Mouse (Mus musculus) ES-Bruce4 (cell line): Measurements from ENCODE around the gene Dpp10. TPM values are rescaled to one million over a fixed set of nuclear protein-coding genes. Genes with fewer than 3 reads are reported as not detected.

ENCODE experiments used
- H3K27ac ChIP-seq: 2 replicates; pipeline ENCODE4 v1.5.1; 2012; ENCODE audit warnings: low read length, inconsistent platforms; ENCODE audit not compliant: insufficient read depth
- H3K27me3 ChIP-seq: 2 replicates; pipeline ENCODE4 v1.6.1; 2012; ENCODE audit warnings: mild to moderate bottlenecking, low read length, inconsistent platforms; ENCODE audit not compliant: control insufficient read depth, poor library complexity, insufficient read depth, severe bottlenecking
- H3K36me3 ChIP-seq: 2 replicates; pipeline ENCODE4 v1.6.1; 2012; ENCODE audit warnings: inconsistent platforms, mild to moderate bottlenecking, low read length, moderate library complexity; ENCODE audit not compliant: control insufficient read depth, poor library complexity, insufficient read depth, severe bottlenecking
- H3K4me1 ChIP-seq: one replicate; pipeline ENCODE4 v1.8.1; 2011; ENCODE audit warnings: low read length; ENCODE audit not compliant: control insufficient read depth, insufficient read depth
- H3K4me3 ChIP-seq: 2 replicates; pipeline ENCODE4 v1.5.1; 2011; ENCODE audit warnings: low read depth, mild to moderate bottlenecking, low read length
- H3K9ac ChIP-seq: 2 replicates; pipeline ENCODE4 v1.6.1; 2012; ENCODE audit warnings: low read depth, mild to moderate bottlenecking, inconsistent platforms; ENCODE audit not compliant: poor library complexity, severe bottlenecking
- H3K9me3 ChIP-seq: replicated peaks from 2 replicates; pipeline ENCODE4 v1.6.1; 2012; ENCODE audit warnings: mild to moderate bottlenecking, low read length, inconsistent platforms; ENCODE audit not compliant: control insufficient read depth, poor library complexity, insufficient read depth, severe bottlenecking
- CTCF ChIP-seq: IDR thresholded peaks from one replicate; pipeline ENCODE4 v1.8.1; 2011; ENCODE audit warnings: low read depth, low read length
- EP300 ChIP-seq: IDR thresholded peaks from 2 replicates; pipeline ENCODE4 v1.6.1; 2011; ENCODE audit warnings: low read depth, low read length; ENCODE audit not compliant: insufficient read depth
- POLR2A ChIP-seq: IDR thresholded peaks from one replicate; pipeline ENCODE4 v1.8.1; 2011; ENCODE audit warnings: low read length; ENCODE audit not compliant: insufficient read depth
- polyA plus RNA-seq: library from polyadenylated mRNA; stranded (reverse); fragments of >200 nt; gene quantifications from 2 replicates; pipeline ENCODE4 v1.2.4, GENCODE M21; 2011; ENCODE audit warnings: low read depth; ENCODE audit not compliant: missing spikeins, insufficient read depth, insufficient read length

Gene Dpp10
- polyA plus RNA-seq, result 0.33 TPM in 1 of 2 replicates, not detected in the other

DNA sequence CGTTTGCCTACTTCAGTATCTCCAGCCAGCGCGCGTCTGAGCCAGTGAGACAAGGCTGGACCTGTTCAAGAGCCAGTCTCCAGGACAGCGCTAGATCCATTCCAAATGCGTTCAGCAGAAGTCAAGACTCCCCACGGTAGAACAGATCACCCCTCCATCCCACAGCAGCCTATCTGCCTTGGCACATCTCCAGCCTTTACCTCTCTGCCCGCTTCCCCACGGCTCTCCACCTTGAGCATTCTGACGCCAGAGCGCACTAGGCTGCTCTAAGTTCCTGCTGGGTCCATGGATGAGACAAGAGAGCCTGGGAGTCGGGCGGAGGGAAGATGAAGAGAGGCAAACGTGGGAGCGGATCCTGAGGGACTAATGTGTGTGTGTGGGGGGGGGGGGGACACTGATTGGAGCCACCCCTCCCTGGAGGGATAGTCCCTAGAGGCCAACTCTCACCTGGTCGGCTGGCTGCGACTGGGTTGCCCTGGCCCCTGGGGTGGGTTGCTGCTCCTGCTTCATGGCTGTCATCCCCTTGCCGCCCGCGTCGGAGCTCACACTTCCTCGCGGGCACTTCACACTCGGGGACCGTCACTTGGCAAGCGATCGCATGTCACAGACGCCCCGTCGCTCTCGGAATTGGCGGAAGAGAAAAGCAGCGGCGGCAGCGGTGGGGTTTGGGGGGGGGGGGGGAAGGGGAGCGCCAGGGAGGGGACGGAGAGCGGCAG is at the start of gene Dpp10:
Gene Dpp10 (minus strand): TSS at position 635 of the 716 bp plus-strand sequence.
- no peaks in the 10 kb centered on the region for H3K36me3 ChIP-seq
- H3K4me1 ChIP-seq, result no peaks in the 10 kb centered on the region
- H3K27ac ChIP-seq, result no peak within 1 kb of the TSS
- peak within 1 kb of the TSS; percentile 72 for H3K4me3 ChIP-seq
- TF ChIP-seq EP300 (no peak), POLR2A (no peak), CTCF (no peak)
- peak within 1 kb of the TSS; percentile 53 for H3K9ac ChIP-seq
- peaks cover 12% of the 10 kb centered on the region for H3K27me3 ChIP-seq
- no peaks in the 10 kb centered on the region for H3K9me3 ChIP-seq

DNA sequence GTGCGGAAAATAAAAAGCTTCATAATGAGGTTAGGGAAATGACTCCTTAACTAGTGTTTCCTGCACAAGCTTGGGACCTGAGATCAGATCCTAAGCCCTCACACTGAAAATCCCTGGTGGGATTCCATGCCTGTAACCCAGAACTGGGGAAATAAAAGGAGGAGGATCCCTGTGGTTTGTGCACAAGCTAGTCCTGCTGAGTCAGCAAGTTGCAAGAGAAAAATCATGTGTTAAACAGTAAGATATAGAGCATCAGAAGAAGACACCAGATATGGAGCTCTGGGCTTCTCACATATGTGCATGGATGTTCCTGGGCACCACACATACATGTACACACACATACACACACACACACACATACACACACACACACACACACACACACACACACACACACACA is 3.2 kb upstream of the Dpp10 start:
- no peak overlapping the region for H3K9ac ChIP-seq
- TF ChIP-seq POLR2A (no peak), EP300 (no peak), CTCF (no peak)
- H3K36me3 ChIP-seq, result no peaks in the 10 kb centered on the region
- H3K4me1 ChIP-seq, result no peaks in the 10 kb centered on the region
- no peak overlapping the region for H3K27ac ChIP-seq
- H3K4me3 ChIP-seq, result no peak overlapping the region
- no peaks in the 10 kb centered on the region for H3K9me3 ChIP-seq
- peaks cover 12% of the 10 kb centered on the region for H3K27me3 ChIP-seq

DNA sequence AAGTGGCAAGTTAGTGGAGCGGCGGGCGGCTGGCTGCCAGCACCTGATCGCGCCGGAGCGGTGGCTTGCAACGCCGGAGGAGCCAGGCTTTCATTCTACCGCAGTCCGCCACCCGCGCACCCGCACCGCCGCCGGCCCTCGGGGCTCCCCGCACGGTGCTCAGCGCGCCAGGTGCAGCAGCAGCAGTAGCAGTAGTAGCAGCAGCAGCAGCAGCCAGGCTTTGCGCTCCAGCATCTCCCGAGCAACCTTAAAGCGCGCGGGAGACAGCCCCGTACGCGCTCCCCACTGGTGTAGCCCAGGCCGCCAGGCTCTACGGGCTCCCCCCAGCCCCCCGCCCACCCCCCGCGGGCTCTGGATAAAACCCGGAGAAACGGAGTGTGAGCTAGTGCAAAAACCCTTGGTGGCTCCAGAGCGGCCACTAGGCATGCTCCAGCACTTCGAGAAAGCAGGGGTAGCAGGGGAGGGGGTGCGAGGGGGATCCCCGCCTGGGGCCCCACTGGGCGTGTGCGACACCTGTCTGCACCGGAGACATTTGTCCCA is 472 bp upstream of the Dpp10 start:
- Histone ChIP-seq H3K9ac (peak overlapping the region; percentile 53), H3K9me3 (no peaks in the 10 kb centered on the region), H3K4me3 (peak overlapping the region; percentile 72), H3K27me3 (peaks cover 12% of the 10 kb centered on the region), H3K4me1 (no peaks in the 10 kb centered on the region), H3K36me3 (no peaks in the 10 kb centered on the region), H3K27ac (no peak overlapping the region)
- no peak for TF ChIP-seq EP300

DNA sequence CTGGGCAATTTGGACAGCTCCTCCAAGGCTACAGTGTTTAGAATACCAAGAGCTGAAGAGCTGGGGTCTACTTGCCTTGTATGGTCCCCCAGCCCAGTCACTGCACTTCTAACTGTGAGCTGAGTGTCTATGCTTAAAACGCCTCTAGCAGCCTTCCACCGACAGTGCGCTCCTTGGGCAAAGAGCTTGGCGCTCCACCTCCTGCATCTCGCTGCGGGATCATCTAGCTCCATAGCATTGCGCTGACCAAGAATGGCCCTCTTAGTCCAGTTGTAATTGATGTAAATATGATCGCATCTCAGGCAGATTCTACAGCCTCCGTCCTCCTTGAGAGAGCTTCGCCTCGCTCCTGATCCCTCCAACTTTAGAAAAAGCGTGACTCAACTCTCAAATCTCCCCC is 1.2 kb downstream of the Dpp10 start:
- Histone ChIP-seq H3K9ac (no peak overlapping the region), H3K9me3 (no peaks in the 10 kb centered on the region), H3K36me3 (no peaks in the 10 kb centered on the region), H3K27ac (no peak overlapping the region), H3K4me1 (no peaks in the 10 kb centered on the region), H3K27me3 (peaks cover 12% of the 10 kb centered on the region), H3K4me3 (no peak overlapping the region)
- TF ChIP-seq EP300 (no peak), POLR2A (no peak), CTCF (no peak)

DNA sequence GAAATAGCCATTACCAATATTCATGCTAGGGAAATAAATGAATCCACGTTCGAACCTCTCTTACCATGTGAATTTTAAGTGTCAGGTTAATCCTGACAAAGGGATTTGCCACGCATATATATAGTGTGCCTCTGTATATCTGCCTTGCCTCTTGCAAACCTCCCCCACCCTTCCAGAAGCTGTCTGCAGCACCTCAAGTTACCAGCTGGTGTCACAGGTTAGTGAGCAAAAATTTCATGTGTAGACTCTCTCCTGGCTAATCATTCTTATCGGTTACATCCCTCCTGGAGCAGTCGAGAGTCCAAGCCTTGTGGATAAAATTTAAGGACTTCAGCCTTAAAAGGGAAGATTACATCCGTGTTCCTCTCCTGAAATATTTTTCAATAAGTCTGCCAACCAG is 1.9 kb downstream of the Dpp10 start:
- H3K27ac ChIP-seq, result no peak overlapping the region
- no peaks in the 10 kb centered on the region for H3K4me1 ChIP-seq
- no peaks in the 10 kb centered on the region for H3K9me3 ChIP-seq
- H3K9ac ChIP-seq, result no peak overlapping the region
- no peak overlapping the region for H3K4me3 ChIP-seq
- no peak for TF ChIP-seq CTCF
- no peak for TF ChIP-seq POLR2A
- TF ChIP-seq EP300, result no peak
- peaks cover 12% of the 10 kb centered on the region for H3K27me3 ChIP-seq
- H3K36me3 ChIP-seq, result no peaks in the 10 kb centered on the region

DNA sequence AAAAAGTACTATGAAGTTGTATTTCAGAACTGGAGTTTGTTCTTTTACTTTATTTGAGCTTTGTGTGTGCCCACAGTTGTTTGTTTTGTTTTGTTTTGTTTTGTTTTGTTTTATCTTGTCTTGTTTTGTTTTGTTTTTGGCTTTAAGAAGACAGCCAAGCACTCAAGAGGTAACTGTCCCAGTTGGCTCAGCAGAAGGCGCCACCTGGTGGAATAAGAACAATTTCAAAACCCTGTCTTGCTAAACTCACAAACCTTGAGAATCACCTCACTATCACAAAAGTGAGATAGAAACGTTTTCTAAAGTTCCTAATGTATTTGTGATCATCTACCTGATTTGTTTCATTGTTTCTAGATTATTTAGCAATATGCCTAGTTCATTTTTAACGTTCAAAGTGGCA is 3.8 kb downstream of the Dpp10 start:
- Histone ChIP-seq H3K9ac (no peak overlapping the region), H3K4me1 (no peaks in the 10 kb centered on the region), H3K27ac (no peak overlapping the region), H3K36me3 (no peaks in the 10 kb centered on the region), H3K4me3 (no peak overlapping the region), H3K27me3 (peaks cover 12% of the 10 kb centered on the region), H3K9me3 (no peaks in the 10 kb centered on the region)
- TF ChIP-seq CTCF, result no peak
- TF ChIP-seq POLR2A, result no peak
- no peak for TF ChIP-seq EP300
